Mouse (Mus musculus) midbrain, embryonic 14.5 days (tissue): ENCODE data around the gene Coa3. TPM values are rescaled to one million over a fixed set of nuclear protein-coding genes. Genes with fewer than 3 reads are reported as not detected.

ENCODE experiments used
- ATAC-seq: fragments of 200-750 bp; cut with Nextera tagmentation; 2 replicates; pipeline ENCODE4 v1.8.0; 2017; ENCODE audit warnings: moderate number of reproducible peaks, moderate library complexity; ENCODE audit not compliant: low FRiP score, low TSS enrichment
- DNase-seq: peaks from one replicate; pipeline ENCODE4 v3.0.0-alpha.2; 2015
- H3K27ac ChIP-seq: fragments of 300-500 bp; sonication (generic); replicated peaks from 2 replicates; pipeline ENCODE4 v1.5.1; 2014; ENCODE audit warnings: mild to moderate bottlenecking, low read depth, low read length, moderate library complexity
- H3K27me3 ChIP-seq: fragments of 300-500 bp; sonication (generic); 2 replicates; pipeline ENCODE4 v1.6.1; 2014; ENCODE audit warnings: low read length, control low read depth, mixed read lengths; ENCODE audit not compliant: control insufficient read depth, insufficient read depth
- H3K36me3 ChIP-seq: fragments of 300-500 bp; sonication (generic); 2 replicates; pipeline ENCODE4 v1.6.1; 2014; ENCODE audit warnings: low read length, control low read depth; ENCODE audit not compliant: control insufficient read depth, insufficient read depth
- H3K4me1 ChIP-seq: fragments of 300-500 bp; sonication (generic); 2 replicates; pipeline ENCODE4 v1.6.1; 2014; ENCODE audit warnings: mild to moderate bottlenecking, antibody characterized with exemption, low read length, control low read depth; ENCODE audit not compliant: control insufficient read depth, insufficient read depth
- H3K4me2 ChIP-seq: fragments of 300-500 bp; sonication (generic); 2 replicates; pipeline ENCODE4 v1.6.1; 2014; ENCODE audit warnings: mild to moderate bottlenecking, low read length, moderate library complexity
- H3K4me3 ChIP-seq: fragments of 300-500 bp; sonication (generic); replicated peaks from 2 replicates; pipeline ENCODE4 v1.5.1; 2014; ENCODE audit warnings: low read depth, low read length
- H3K9ac ChIP-seq: fragments of 300-500 bp; sonication (generic); replicated peaks from 2 replicates; pipeline ENCODE4 v1.6.1; 2014; ENCODE audit warnings: mild to moderate bottlenecking, low read length, moderate library complexity
- H3K9me3 ChIP-seq: fragments of 300-500 bp; sonication (generic); 2 replicates; pipeline ENCODE4 v1.6.1; 2016; ENCODE audit warnings: low read length, control low read depth, mixed read lengths; ENCODE audit not compliant: control insufficient read depth
- WGBS: fragments of 180-500 bp; shearing (Covaris S2); extraction: QIAGEN DNeasy Blood & Tissue Kit; methylation state at CpG from one replicate; pipeline ENCODE4 v1.1.7; 2014; 5-methylcytosine and 5-hydroxymethylcytosine counted together
- polyA plus RNA-seq: library from polyadenylated mRNA; unstranded; fragments of >200 nt; fragmentation: Nextera tagmentation; extraction: Ambion mirVana; gene quantifications from 2 replicates; pipeline ENCODE4 v1.2.1, GENCODE M21; 2014

Coa3 gene
- polyA plus RNA-seq, 1 experiment from 2014 or later, result 221 TPM

DNA sequence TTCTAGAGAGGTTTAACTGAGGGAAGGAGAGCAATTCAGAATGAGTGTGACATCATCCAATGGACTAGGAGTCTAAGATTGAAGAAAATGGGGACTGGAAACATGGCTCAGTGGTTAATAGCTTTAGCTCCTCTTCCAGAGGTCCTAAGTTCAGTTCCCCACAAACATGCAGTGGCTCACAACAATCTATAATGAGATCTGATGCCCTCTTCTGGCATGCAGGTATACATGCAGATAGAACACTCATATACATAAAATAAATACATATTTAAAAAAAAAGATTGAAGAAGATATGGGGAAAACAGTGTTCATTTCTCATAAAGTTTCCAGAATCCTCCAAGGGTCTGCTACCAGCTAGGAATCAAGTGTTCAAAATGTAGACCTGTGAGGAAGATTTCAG lies 43.5 kb downstream of the Coa3 start:
- Histone ChIP-seq H3K9me3 (no peaks in the 10 kb centered on the region), H3K27me3 (no peaks in the 10 kb centered on the region), H3K36me3 (no peaks in the 10 kb centered on the region), H3K9ac (no peak overlapping the region), H3K4me3 (no peak overlapping the region), H3K27ac (no peak overlapping the region), H3K4me2 (no peak overlapping the region), H3K4me1 (no peaks in the 10 kb centered on the region)
- DNase-seq (no peak), ATAC-seq (no peak)

DNA sequence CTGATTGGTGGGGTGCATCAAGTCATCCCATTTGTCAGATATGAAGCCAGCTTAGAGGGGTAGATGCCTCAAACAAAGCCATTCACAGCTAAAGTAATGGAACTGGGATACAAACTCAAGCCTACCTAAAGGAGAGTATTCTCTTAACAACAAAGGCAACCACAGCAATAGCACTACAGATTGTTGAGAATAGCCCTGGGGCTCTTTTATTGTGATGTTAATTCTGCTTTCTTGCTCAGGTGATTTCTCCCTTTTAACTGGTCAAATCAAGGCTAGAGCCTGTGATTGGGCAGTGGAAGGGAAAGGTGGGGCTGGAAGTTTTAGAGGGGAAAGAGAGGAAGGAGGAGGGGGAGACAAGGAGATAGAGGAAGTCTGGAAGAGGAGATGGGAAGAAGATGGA lies 44.8 kb downstream of the Coa3 start:
- Histone ChIP-seq H3K36me3 (no peaks in the 10 kb centered on the region), H3K27ac (no peak overlapping the region), H3K9me3 (no peaks in the 10 kb centered on the region), H3K4me2 (no peak overlapping the region), H3K9ac (no peak overlapping the region), H3K27me3 (no peaks in the 10 kb centered on the region), H3K4me1 (no peaks in the 10 kb centered on the region), H3K4me3 (no peak overlapping the region)
- DNase-seq, result no peak
- no peak for ATAC-seq

DNA sequence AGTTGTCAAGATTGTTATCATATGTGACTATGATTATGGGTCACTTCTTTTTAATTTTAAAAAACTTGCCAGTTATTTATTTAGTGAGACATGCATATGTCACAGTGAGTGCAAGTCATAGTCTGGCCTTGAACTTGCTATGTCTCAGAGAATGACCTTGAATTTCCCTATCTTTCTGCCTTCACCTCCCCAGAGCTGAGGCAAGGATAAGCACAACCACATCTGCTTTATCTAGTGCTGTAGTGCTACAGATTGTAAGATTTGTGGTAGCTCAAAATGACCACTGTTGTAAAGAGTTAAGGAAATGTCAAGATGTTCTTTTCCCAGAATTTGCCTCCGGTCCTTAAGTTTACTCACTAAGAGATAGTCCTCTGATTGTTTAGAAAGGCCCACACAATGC lies 45.7 kb downstream of the Coa3 start:
- Histone ChIP-seq H3K27me3 (no peaks in the 10 kb centered on the region), H3K9ac (no peak overlapping the region), H3K36me3 (no peaks in the 10 kb centered on the region), H3K4me2 (no peak overlapping the region), H3K4me1 (no peaks in the 10 kb centered on the region), H3K27ac (no peak overlapping the region), H3K4me3 (no peak overlapping the region), H3K9me3 (no peaks in the 10 kb centered on the region)
- 96% methylated on average over 1 of the region's 1 CpGs for WGBS
- ATAC-seq, result no peak
- DNase-seq, result no peak

DNA sequence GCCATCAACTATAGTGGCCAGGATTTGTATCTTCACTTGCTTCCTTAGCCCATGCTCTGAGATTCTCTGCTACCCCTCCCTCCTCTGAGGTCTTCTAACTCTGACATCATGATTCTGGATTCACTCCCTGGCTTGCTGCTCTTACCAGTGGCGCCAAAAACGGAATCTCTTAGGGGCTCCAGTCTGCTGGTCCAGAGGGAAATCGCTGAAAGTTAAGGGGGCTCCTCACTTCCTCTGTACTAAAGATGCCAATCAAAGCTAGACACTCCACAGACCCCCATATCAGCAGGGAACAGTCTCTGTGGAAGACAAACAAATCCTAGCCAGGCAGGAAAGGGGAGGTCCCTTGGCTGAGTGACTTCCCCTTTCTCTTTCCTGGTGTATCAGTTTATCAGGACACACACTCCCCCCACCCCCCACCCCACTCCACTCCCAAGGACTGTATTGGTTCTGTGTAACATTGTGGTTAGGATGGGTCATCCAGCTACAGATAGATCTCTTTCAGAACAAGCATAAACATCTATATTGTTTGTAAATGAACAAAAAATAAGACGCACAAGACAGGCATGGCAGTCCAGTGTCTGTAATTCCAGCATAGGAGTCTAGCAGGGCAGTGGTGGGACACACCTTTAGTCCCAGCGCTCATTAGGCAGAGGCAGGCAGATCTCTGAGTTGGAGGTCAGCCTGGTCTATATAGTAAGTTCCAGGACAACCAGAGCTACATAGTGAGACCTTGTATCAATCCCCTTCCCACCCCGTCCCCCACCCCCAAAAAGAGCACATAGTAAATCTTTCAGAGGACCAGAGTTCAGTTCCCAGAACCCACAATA lies 46.7 kb downstream of the Coa3 start:
- no peak overlapping the region for H3K4me3 ChIP-seq
- WGBS, result 60% methylated on average over 6 of the region's 6 CpGs
- DNase-seq (no peak), ATAC-seq (no peak)
- H3K27me3 ChIP-seq, result no peaks in the 10 kb centered on the region
- H3K4me2 ChIP-seq, result no peak overlapping the region
- H3K9me3 ChIP-seq, result no peaks in the 10 kb centered on the region
- H3K36me3 ChIP-seq, result no peaks in the 10 kb centered on the region
- H3K27ac ChIP-seq, result no peak overlapping the region
- H3K4me1 ChIP-seq, result no peaks in the 10 kb centered on the region
- no peak overlapping the region for H3K9ac ChIP-seq

DNA sequence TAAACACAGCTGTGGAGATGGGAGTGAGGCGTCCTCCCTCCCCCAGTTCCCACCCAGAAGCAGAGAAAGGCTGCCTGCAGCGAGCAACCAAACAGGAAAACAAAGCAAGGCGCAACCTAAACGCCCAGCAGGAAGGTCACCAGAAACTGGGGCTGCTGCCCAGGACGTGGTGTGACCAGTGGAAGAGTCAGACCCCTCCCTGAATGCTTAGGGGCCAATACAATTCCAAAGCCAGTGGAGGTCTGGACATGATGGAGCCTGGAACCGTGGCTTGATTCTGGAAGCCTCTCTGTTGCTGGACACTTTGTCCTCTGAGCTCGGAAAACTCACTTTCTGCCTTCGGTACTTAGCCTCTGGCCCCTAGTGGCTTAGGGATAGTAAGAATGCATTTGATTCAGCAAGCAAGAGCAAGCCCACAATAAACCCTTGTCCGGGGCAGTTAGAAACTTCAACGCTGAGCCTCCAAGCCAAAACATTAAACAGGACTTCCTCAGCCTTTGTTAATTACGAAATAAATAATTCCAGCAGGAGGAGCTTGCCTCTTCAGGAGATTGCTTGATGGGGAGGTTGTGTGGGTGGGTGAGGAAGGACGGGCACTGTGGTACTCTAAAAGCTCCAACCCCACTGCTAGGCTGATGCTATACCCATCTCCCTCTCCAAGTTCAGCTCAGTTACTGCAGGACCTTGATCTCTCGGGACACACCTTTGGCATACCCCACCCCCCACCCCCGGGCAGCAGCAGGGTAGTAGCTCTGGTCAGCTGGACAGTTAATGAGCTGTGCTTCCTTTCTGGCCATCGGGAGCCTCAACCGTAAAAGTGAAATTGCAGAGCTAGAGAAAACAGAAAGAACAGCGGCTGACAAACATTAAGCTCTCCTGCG lies 47.7 kb downstream of the Coa3 start:
- 0 out of 2 replicates have a peak overlapping the region, but pooled peaks have one; percentile 20 for H3K27ac ChIP-seq
- H3K4me2 ChIP-seq, result no peak overlapping the region
- no peaks in the 10 kb centered on the region for H3K9me3 ChIP-seq
- H3K27me3 ChIP-seq, result no peaks in the 10 kb centered on the region
- H3K4me3 ChIP-seq, result no peak overlapping the region
- no peaks in the 10 kb centered on the region for H3K36me3 ChIP-seq
- no peaks in the 10 kb centered on the region for H3K4me1 ChIP-seq
- H3K9ac ChIP-seq, result no peak overlapping the region
- ATAC-seq, result no peak
- WGBS, result 13% methylated on average over 18 of the region's 18 CpGs
- no peak for DNase-seq

DNA sequence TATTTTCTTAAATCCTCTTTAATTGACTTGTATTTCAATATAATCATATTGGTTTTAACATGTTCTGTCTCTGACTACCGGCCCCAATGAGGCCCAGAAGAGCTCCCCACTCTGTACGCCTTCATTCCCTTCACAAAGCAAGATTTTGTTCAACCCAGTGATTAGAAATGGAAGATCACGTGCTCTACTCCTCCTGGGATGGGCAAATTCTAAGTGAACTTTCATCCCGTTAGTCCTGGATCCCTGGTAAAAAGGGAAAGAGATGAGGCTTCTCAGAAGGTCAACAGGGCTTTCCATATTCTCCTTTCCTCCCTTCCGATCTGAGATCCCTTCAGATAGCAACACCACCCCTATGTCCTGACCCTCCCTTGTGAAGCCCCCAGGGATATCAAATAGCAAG lies 48.4 kb downstream of the Coa3 start:
- Histone ChIP-seq H3K9ac (no peak overlapping the region), H3K27me3 (no peaks in the 10 kb centered on the region), H3K9me3 (no peaks in the 10 kb centered on the region), H3K4me2 (no peak overlapping the region), H3K36me3 (no peaks in the 10 kb centered on the region), H3K4me1 (no peaks in the 10 kb centered on the region), H3K4me3 (no peak overlapping the region), H3K27ac (no peak overlapping the region)
- DNase-seq (no peak), ATAC-seq (no peak)
- 16% methylated on average over 5 of the region's 5 CpGs for WGBS

DNA sequence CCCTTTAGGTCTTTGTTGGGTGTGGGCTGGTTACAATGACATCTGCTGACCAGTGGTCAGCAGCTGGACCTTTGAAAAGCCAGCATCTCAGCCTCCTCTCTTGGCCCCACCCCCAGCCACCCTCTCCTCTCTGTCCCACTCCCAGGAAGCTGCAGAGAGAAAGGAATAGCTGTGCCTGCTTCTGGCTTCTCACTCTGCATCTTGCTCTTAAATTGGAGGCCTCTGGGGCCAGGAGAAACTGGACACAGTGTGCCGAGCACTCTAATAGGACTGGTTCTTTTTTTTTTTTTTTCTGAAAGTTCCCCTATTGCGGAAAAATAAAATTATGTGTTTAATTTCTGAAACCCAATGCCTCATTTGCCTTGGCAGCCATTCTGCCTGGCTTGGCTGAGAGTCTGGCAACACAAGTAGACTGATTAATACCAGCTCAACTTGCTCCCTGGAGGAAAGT lies 48.8 kb downstream of the Coa3 start:
- WGBS, result 39% methylated on average over 2 of the region's 2 CpGs
- no peak overlapping the region for H3K9ac ChIP-seq

DNA sequence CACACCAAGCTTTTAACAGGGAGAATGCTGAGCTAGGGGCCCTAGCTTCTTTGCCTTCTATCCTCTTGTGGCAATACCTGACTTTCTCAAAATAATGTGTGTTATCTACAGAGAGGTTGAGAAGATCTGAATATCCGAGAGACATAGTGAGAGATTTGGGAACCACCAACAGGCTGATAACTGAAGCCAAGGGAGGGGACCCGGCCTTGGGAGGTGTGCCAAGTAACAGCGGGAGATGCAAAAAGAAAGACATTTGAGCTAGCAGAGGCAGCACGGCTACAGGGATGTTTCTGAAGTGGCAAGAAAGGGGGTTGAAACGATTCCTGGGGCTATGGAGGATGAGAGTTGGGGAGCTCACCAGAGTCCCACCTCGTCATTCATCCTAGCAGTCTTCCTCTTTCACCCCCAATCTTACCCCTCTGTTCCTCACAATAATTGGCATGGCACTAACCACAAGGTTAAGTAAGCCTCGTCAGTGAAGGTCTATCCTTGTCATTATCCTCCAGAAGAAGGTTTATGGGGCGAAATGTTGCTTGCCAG lies 49.5 kb downstream of the Coa3 start:
- H3K4me3 ChIP-seq, result no peak overlapping the region
- no peaks in the 10 kb centered on the region for H3K27me3 ChIP-seq
- H3K4me2 ChIP-seq, result no peak overlapping the region
- no peak for DNase-seq
- H3K36me3 ChIP-seq, result no peaks in the 10 kb centered on the region
- ATAC-seq, result no peak
- H3K9me3 ChIP-seq, result no peaks in the 10 kb centered on the region
- no peak overlapping the region for H3K27ac ChIP-seq
- no peaks in the 10 kb centered on the region for H3K4me1 ChIP-seq
- H3K9ac ChIP-seq, result no peak overlapping the region
- 24% methylated on average over 8 of the region's 8 CpGs for WGBS

More for the DNA sequence above, 48.8 kb downstream of the Coa3 start:
- no peak for ATAC-seq
- H3K9me3 ChIP-seq, result no peaks in the 10 kb centered on the region
- H3K4me1 ChIP-seq, result no peaks in the 10 kb centered on the region
- H3K27ac ChIP-seq, result no peak overlapping the region
- H3K36me3 ChIP-seq, result no peaks in the 10 kb centered on the region
- no peak overlapping the region for H3K4me3 ChIP-seq
- no peaks in the 10 kb centered on the region for H3K27me3 ChIP-seq
- DNase-seq, result no peak
- no peak overlapping the region for H3K4me2 ChIP-seq
